Mouse (Mus musculus): Measurements from ENCODE around the gene Timp2.

- no peak for TF ChIP-seq POLR2A (IDR thresholded peaks at IDR 0.05; ENCODE audit: borderline replicate concordance, control insufficient read depth, low read depth, low read length)
- TF ChIP-seq CTCF (IDR thresholded peaks at IDR 0.05; ENCODE audit: control insufficient read depth, insufficient read depth, low read length), result no peak
Observed at GRCm38 (mm10) chr11:118280218-118280617, 75.3 kb downstream of the Timp2 start.
